Mouse (Mus musculus) kidney, postnatal 36 days (tissue): Measurements from ENCODE around the gene Ckap5.
A peak's percentile ranks its signal among the peaks of the same experiment; 100 is the strongest.

ENCODE experiments used
- DNase-seq, 2 experiments: peaks; one replicate each; pipeline ENCODE4 v3.0.0; 2021 to 2022; ENCODE audit warnings: mixed read lengths in 2 of 2

Ckap5 gene

GRCm38 (mm10) chr2:91655827-91656226 is 129.3 kb downstream of the Ckap5 start:
- no peak for DNase-seq

DNA sequence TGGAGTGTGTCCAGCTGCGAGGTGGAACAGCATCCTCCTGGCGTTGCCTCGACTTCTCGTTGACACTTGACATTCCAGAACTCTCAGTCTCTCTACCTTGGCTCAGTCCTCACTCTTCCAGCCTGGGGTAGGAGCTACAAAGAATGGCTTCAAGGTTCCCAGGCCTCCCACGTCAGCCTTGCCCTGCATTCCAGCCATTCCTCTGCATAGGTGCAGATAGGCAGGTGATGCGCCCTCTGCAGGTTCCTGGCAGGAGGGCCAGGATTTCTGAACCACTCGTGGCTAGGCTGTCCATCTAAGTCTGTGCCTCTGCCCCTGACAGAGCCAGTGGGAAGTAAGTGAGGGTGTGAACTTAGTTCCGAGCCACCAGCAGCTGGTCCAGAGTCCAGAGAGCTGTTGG is 130.2 kb downstream of the Ckap5 start:
- DNase-seq: peak; percentile 65 to 75

DNA sequence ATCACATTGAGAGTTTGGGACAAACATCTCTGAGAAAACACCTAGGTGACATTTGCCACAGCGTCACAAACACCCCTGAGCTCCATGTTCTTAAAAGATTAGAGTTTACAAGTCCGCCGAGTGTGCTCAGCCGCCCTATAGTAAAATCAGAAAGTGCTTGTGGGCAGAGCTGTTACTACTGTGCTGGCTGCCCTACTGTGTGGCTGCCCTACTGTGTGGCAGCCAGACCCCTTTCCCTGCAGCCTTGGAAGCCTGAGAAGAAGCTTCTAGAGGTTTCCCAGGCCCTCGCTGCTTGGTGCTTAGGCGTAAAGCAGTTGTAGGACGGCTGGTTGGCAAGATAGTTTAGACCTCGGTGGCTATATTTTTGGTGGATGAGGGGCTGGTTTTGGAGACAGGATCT is 133.1 kb downstream of the Ckap5 start:
- DNase-seq: no peak

DNA sequence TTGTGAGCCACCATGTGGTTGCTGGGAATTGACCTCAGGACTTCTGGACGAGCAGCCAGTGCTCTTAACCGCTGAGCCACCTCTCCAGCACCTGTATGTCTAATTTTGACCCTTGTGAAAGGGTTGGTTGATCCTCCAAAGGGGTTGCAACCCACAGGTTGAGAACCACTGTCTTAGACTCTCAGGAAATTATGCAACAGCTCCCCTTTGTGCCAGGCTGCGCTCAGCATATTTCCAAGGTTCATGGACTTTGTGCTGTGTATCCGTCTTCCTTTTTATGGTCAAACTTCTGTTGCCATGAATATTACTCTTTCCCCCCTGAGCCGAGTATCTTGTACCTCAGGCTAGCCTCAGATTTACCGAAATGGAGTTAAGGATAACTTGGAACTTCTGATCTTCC is 134.4 kb downstream of the Ckap5 start:
- DNase-seq: peak; percentile 69 to 77

- no peak for DNase-seq
Observed at GRCm38 (mm10) chr2:91664780-91665179, 138.2 kb downstream of the Ckap5 start.

- peak; percentile 36 to 55 for DNase-seq
Observed at GRCm38 (mm10) chr2:91666386-91666910, 139.9 kb downstream of the Ckap5 start.

GRCm38 (mm10) chr2:91667747-91668146 is 141.2 kb downstream of the Ckap5 start:
- no peak for DNase-seq

GRCm38 (mm10) chr2:91669326-91669725 is 142.8 kb downstream of the Ckap5 start:
- DNase-seq: no peak

- peak; percentile 77 to 85 for DNase-seq
Observed at GRCm38 (mm10) chr2:91670038-91670437, 143.5 kb downstream of the Ckap5 start.
